Mouse (Mus musculus) cerebellum, adult 2 months (tissue): ENCODE results near the gene Tmem82. TPM values are rescaled to one million over a fixed set of nuclear protein-coding genes. Genes with fewer than 3 reads are reported as not detected.

Experiments used
- DNase-seq, 2 experiments: peaks; one replicate each; pipeline ENCODE4 v3.0.0; 2021
- H3K27ac ChIP-seq: fragments of 200-500 bp; 2 replicates; pipeline ENCODE4 v1.5.1; 2012; ENCODE audit warnings: low read length, control low read depth, inconsistent platforms; ENCODE audit not compliant: insufficient read depth
- H3K27me3 ChIP-seq: fragments of 200-500 bp; 2 replicates; pipeline ENCODE4 v1.6.1; 2012; ENCODE audit warnings: inconsistent platforms, mild to moderate bottlenecking, low read length, moderate library complexity; ENCODE audit not compliant: control insufficient read depth, insufficient read depth
- H3K4me1 ChIP-seq: fragments of 200-500 bp; 2 replicates; pipeline ENCODE4 v1.6.1; 2011; ENCODE audit warnings: low read length; ENCODE audit not compliant: control insufficient read depth, insufficient read depth
- H3K4me3 ChIP-seq: fragments of 200-500 bp; replicated peaks from 2 replicates; pipeline ENCODE3; 2011; ENCODE audit warnings: mild to moderate bottlenecking, low read depth, low read length, control low read depth; ENCODE audit not compliant: insufficient read depth
- CTCF ChIP-seq: fragments of 200-500 bp; IDR thresholded peaks from 2 replicates; pipeline ENCODE4 v1.5.1; 2011; ENCODE audit warnings: low read depth, mild to moderate bottlenecking, control low read depth, low read length, moderate library complexity, borderline replicate concordance; ENCODE audit not compliant: insufficient read depth
- POLR2A ChIP-seq: fragments of 200-500 bp; IDR thresholded peaks from 2 replicates; pipeline ENCODE4 v1.6.1; 2011; ENCODE audit warnings: low read length, control low read depth, borderline replicate concordance; ENCODE audit not compliant: insufficient read depth
- WGBS: fragments of 180-500 bp; shearing (Covaris S2); methylation state at CpG from one replicate; pipeline ENCODE4 v1.1.7; 2018; 5-methylcytosine and 5-hydroxymethylcytosine counted together
- polyA plus RNA-seq: library from polyadenylated mRNA; depleted of rRNA; stranded (reverse); fragments of >200 nt; gene quantifications from 2 replicates; pipeline ENCODE4 v1.2.3, GENCODE M21; 2012

Gene Tmem82
- polyA plus RNA-seq, 1 experiment, result 0.57 TPM

DNA sequence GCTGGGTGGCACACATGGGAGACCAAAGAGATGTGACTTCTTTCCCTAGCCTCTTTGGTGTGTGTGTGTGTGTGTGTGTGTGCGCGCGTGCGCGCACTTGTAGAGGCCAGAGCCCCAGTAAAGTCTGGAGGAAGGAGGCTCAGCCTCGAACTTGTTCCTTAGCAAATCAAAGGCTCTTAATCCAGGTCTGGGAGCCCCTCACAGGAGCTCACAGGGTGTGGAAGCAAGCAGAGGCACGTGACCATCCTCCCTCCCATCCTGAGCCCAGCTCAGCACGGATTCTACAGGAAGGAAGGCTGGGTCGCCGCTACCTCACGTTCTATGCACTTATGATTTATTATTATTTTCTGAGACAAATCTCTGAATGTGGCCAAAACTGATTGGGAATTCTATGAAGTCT is 42.0 kb downstream of the Tmem82 start:
- Histone ChIP-seq H3K27ac (no peak overlapping the region), H3K27me3 (no peaks in the 10 kb centered on the region), H3K4me3 (no peak overlapping the region), H3K4me1 (no peaks in the 10 kb centered on the region)
- 87% methylated on average over 11 of the region's 11 CpGs for WGBS
- no peak for TF ChIP-seq CTCF
- DNase-seq, result no peak

DNA sequence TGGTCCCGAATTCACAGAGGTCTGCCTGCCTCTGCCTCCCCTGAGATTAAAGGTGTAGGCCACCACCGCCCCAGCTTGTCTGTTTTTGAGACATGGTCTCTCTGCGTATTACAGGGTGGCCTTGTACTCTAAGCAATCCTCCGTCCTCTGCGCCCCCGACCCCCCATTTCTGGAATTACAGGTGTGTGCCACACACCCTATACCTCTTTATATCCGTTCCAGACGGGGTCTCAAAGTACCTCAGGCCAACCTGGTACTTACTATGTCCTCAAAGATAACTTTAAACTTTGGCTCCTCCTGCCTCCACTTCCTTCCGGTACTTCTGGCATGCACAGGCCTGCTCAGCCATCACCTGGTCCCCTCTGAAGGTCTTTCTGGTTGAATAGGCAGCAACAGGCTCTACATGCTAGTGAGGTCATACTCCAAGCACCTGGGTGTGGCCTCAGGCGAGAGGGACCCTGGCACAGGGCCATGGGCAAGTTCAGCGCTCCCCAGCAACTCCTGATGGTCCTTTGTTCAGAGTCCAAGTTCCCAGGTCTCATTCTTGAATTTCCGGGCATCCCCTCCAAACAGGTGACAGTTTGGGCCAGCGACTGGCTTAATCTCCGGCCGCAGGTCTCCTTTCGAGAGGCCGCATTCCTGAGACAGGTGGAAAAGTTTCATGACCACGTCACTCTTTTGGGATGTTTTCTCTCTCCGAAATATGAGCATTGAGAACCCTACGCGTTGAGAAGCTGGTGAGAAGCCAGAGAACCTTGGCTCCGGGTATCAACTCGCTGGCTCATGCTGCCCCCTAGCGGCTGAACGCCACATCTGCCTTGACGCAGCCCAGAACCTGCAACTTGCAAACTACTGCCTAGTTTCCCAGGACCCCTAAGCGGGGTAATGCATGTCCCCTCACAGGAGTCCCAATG is 43.4 kb downstream of the Tmem82 start:
- DNase-seq, result peak; percentile 71 to 82
- H3K27me3 ChIP-seq, result no peaks in the 10 kb centered on the region
- TF ChIP-seq POLR2A (no peak), CTCF (peak; percentile 97)
- 35% methylated on average over 27 of the region's 27 CpGs for WGBS
- H3K27ac ChIP-seq, result no peak overlapping the region
- no peak overlapping the region for H3K4me3 ChIP-seq
- no peaks in the 10 kb centered on the region for H3K4me1 ChIP-seq

DNA sequence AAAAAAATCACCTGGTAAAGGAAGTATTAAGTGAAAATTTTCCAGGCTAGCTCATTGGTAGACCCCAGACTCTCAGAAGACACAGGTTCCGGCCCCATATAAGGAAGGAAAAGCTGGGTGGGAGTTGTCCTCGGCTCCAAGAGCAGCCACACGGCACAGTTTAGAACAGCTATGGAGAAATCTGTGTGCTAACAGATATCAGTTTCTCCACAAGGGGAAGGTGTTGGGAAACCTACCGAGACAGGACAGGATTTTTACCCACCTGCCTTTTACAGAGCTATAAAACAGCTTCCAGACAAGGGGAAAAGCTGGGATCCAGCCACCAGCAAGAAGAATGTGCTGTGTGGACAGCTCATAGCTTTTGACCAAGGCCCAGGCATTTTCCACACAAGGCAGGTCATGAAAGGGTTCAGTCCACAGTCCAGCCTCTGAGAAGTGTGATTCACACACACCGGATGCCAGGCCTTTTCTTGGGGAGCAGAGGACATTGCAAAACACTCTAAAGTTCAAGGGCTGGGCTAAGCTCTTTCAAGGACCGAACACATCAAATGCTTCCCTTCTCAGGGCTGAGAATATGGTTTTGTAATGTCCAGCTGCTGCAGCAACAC is 45.0 kb downstream of the Tmem82 start:
- no peak for TF ChIP-seq CTCF
- no peak for TF ChIP-seq POLR2A
- no peak for DNase-seq
- no peak overlapping the region for H3K4me3 ChIP-seq
- H3K4me1 ChIP-seq, result no peaks in the 10 kb centered on the region
- WGBS, result 82% methylated on average over 6 of the region's 6 CpGs
- no peak overlapping the region for H3K27ac ChIP-seq
- H3K27me3 ChIP-seq, result no peaks in the 10 kb centered on the region

DNA sequence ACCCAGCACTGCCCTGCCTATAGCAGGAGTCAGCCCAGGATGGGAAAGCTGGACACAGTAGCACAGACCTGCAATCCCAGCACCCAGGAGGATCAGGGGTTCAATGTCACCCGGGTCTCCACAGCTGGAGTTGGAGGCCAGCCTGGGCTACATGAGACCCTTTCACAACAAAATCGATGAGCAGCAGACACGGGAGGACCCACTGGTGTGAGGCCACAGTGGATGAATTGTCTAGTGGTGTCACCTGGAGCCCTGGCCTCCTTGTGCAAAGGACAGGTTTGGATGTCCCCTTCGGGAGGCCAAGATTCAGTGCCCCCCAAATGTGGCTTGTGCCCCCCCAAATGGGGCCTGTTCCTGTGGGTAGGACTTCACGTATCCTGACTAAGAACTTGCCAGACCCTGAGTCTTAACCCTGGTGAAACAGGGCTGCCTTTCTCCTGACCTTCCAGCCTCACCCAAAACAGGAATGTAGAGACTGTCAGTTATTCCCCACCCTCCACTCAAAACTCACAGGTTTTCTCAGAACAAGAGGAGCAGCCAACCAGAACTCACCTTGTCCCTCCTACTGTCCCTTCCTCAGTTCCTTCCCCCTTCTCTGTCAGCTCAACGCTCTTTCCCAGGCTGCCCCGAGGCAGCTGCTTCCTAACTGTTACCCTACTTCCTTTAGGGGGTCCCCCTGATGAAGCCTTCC is 45.6 kb downstream of the Tmem82 start:
- 80% methylated on average over 7 of the region's 7 CpGs for WGBS
- no peak overlapping the region for H3K27ac ChIP-seq
- no peak overlapping the region for H3K4me3 ChIP-seq
- no peaks in the 10 kb centered on the region for H3K27me3 ChIP-seq
- TF ChIP-seq CTCF, result no peak
- TF ChIP-seq POLR2A, result no peak
- DNase-seq, result no peak
- no peaks in the 10 kb centered on the region for H3K4me1 ChIP-seq

DNA sequence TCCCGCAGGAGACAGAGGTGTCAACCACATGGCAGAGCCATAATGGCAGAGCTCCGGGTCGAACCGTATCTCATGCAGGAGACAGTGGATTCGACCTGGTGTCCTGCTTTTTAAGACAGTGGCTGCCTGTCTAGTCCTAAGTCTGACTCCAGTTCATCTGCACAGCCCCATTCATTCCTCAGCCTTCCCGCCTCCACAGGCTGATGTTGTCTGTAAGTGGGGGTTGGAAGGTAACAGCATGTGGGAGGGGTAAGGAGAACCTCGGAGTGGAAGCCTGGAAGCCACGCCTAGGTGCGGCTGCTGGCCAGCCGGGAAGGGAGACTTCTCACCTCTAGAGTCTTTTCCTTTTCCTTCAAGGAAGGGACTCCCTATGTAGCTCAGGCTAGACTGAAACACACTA is 46.5 kb downstream of the Tmem82 start:
- H3K4me1 ChIP-seq, result no peaks in the 10 kb centered on the region
- H3K27ac ChIP-seq, result no peak overlapping the region
- 84% methylated on average over 10 of the region's 10 CpGs for WGBS
- no peak for TF ChIP-seq CTCF
- no peak for TF ChIP-seq POLR2A
- no peak overlapping the region for H3K4me3 ChIP-seq
- no peak for DNase-seq
- H3K27me3 ChIP-seq, result no peaks in the 10 kb centered on the region

DNA sequence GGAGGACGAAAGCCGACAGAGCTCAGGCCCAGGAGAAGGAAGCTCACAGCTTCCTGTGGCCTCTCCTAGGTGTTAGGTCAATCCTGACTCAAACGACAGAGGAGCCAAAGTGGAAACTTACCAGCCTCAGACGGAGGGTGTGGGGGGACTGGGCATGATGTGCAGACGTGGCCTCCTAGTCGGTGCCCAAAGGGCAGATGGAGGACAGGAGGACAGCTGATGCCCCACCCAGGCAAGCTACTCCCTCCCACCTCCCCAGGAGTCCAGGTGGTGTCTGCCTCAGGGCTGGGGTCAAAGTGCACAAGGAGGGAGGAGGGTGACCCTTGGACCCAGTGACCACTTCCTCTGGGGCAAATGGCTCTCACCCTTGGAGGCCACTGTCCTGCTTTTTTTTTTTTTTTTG is 47.1 kb downstream of the Tmem82 start:
- no peaks in the 10 kb centered on the region for H3K4me1 ChIP-seq
- no peak for DNase-seq
- no peak for TF ChIP-seq POLR2A
- TF ChIP-seq CTCF, result no peak
- no peaks in the 10 kb centered on the region for H3K27me3 ChIP-seq
- no peak overlapping the region for H3K27ac ChIP-seq
- WGBS, result 50% methylated on average over 6 of the region's 6 CpGs
- no peak overlapping the region for H3K4me3 ChIP-seq

DNA sequence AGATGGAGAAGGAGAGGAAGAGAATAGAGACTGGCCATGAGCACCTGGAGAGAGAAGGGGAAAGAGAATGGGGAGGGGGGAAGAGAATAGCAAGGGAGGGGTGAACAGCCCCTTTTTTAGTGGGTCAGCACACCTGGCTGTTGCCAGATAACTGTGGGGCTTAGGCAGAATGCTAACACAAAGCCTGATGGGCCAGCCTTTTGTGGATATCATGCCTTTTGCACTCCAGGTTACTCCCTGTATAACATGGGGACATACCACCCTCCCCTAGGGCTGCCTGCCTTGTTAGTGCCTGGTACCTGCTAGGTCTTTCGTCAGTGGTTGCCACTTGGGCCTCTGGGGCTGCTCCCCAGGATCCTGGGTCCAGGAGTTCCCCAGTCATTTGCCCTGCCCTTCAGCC is 47.6 kb downstream of the Tmem82 start:
- Histone ChIP-seq H3K27ac (no peak overlapping the region), H3K4me1 (no peaks in the 10 kb centered on the region), H3K27me3 (no peaks in the 10 kb centered on the region), H3K4me3 (no peak overlapping the region)
- TF ChIP-seq CTCF (no peak), POLR2A (no peak)
- no peak for DNase-seq
- 88% methylated on average over 1 of the region's 1 CpGs for WGBS
